Mouse (Mus musculus) MEL (cell line): Measurements from ENCODE around the gene Dtnb.

Experiments used
- CHD2 ChIP-seq: IDR thresholded peaks from 2 replicates; pipeline ENCODE4 v1.6.1; 2011; ENCODE audit warnings: low read length, improper control_type of control experiment
- CTCF ChIP-seq, 3 experiments: IDR thresholded peaks in 2 of 3; conservative IDR thresholded peaks in 1 of 3; 2 replicates each; pipeline ENCODE4 v1.5.1; 2011 to 2012; ENCODE audit warnings: low read length in 3 of 3, low read depth in 2 of 3, mild to moderate bottlenecking in 2 of 3, improper control_type of control experiment in 1 of 3, inconsistent platforms in 1 of 3, mixed read lengths in 1 of 3, moderate library complexity in 1 of 3; ENCODE audit not compliant: control insufficient read depth in 1 of 3, insufficient read depth in 1 of 3, poor library complexity in 1 of 3, severe bottlenecking in 1 of 3
- RAD21 ChIP-seq: IDR thresholded peaks from 2 replicates; pipeline ENCODE4 v1.6.1; 2011; ENCODE audit warnings: mild to moderate bottlenecking, low read depth, low read length, improper control_type of control experiment
- TBP ChIP-seq: IDR thresholded peaks from 2 replicates; pipeline ENCODE4 v1.8.0; 2011; ENCODE audit warnings: low read depth, low read length, improper control_type of control experiment
- USF2 ChIP-seq, 2 experiments: IDR thresholded peaks; 2 replicates each; pipeline ENCODE4 v1.6.1; 2011 to 2012; ENCODE audit warnings: improper control_type of control experiment in 2 of 2, low read length in 2 of 2, borderline replicate concordance in 1 of 2, inconsistent platforms in 1 of 2, low read depth in 1 of 2, mild to moderate bottlenecking in 1 of 2; ENCODE audit not compliant: insufficient read depth in 1 of 2
- ZC3H11A ChIP-seq: IDR thresholded peaks from 2 replicates; pipeline ENCODE4 v1.6.1; 2012; ENCODE audit warnings: low read depth, mild to moderate bottlenecking, inconsistent platforms, low read length, improper control_type of control experiment

- TF ChIP-seq ZC3H11A, result no peak
- peak; percentile 2 for TF ChIP-seq RAD21
- peak in 2 of 3 experiments; percentile 28 to 43; a peak in 3 of 6 replicates for TF ChIP-seq CTCF (IDR thresholded peaks at IDR 0.05 in 2 of 3, conservative IDR thresholded peaks at IDR 0.05 in 1 of 3; ENCODE audit: control insufficient read depth in 1 of 3, insufficient read depth in 1 of 3, low read depth in 2 of 3, low read length in 3 of 3, poor library complexity in 1 of 3, severe bottlenecking in 1 of 3)
- no peak for TF ChIP-seq TBP
- TF ChIP-seq USF2 (IDR thresholded peaks at IDR 0.05; ENCODE audit: borderline replicate concordance in 1 of 2, insufficient read depth in 1 of 2, low read depth in 1 of 2, low read length in 2 of 2), result no peak
- no peak for TF ChIP-seq CHD2
Observed at GRCm38 (mm10) chr12:3817033-3817432, 244.9 kb downstream of the Dtnb start.
